Comparison of ENCODE assay signal across 12 mouse cellular contexts in the genomic region with DNA sequence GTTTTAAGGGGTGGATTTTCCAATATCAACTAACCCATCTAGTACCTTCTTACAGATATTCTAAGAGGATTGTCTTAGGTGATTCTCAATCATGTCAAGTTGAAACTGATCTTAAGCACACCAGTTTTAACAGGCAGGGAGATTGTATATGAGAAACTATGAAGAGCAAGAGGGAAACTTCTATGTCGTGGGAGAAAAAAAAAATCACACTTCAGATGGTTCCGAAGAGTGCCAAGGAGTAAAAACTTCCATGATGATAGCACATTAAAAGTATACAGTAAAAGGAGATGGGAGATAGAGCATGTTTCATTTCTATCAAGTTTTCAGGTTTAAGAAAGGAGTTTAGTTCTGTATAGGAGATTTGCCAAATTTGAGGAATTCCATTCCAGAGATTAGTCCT.
"Had no signal": no experiment of that assay in that cellular context is flagged by ENCODE, and none has a peak within 500 bp of the region (broad histone marks: within the 10 kb centered on the region; RNA-seq: fewer than 3 reads in every experiment).

No protein-coding gene starts in this region.

- DNase-seq: retina, postnatal 1 day; right cerebral cortex, adult 18-20 months; right cerebral cortex, postnatal 14 days; right cerebral cortex, postnatal 25 days; right cerebral cortex, postnatal 4 days; spleen, adult 18-20 months; thymus, adult 18-20 months; thymus, adult 2 months; thymus, postnatal 14 days; thymus, postnatal 25 days; thymus, postnatal 36 days; thymus, postnatal 4 days had no signal
